ENCODE assay signal across 8 mouse cellular contexts in genomic region chr17:42316612-42316982, GRCm38 (mm10). TPM values are rescaled to one million over a fixed set of nuclear protein-coding genes. Genes with fewer than 3 reads are reported as not detected.
DNase-seq lines count a peak whose midpoint lies in the region; ATAC-seq and TF ChIP-seq lines count a peak whose summit lies in the region.

No protein-coding gene starts in this region.

- H3K9me3 ChIP-seq in heart, postnatal 0 days (replicated peaks; ENCODE audit: control insufficient read depth, low read length): no peaks in the 10 kb centered on the region
- no peaks in the 10 kb centered on the region for H3K9me3 ChIP-seq in forebrain, embryonic 10.5 days
- no peaks in the 10 kb centered on the region for H3K9me3 ChIP-seq in midbrain, postnatal 0 days (ENCODE audit: low read length)

- peak overlapping the region; percentile 87 for H3K4me2 ChIP-seq in heart, postnatal 0 days (ENCODE audit: low read depth, low read length)
- H3K4me2 ChIP-seq in midbrain, postnatal 0 days (ENCODE audit: low read depth, low read length, poor library complexity, severe bottlenecking): peak overlapping the region; percentile 84

- no peaks in the 10 kb centered on the region; the same call in 1 of the 2 replicates for H3K4me1 ChIP-seq in heart, postnatal 0 days (ENCODE audit: control insufficient read depth, insufficient read depth)
- no peaks in the 10 kb centered on the region for H3K4me1 ChIP-seq in brown adipose tissue, adult 24 weeks (ENCODE audit: control insufficient read depth, insufficient read depth, insufficient read length, low read length)
- peaks cover 24% of the 10 kb centered on the region for H3K4me1 ChIP-seq in forebrain, embryonic 10.5 days
- no peaks in the 10 kb centered on the region for H3K4me1 ChIP-seq in midbrain, postnatal 0 days (ENCODE audit: insufficient read depth, low read length)

- TF ChIP-seq EP300 in heart, postnatal 0 days (IDR thresholded peaks at IDR 0.05; ENCODE audit: low read depth): no peak

- WGBS in heart, postnatal 0 days: 4% methylated on average over 22 of the region's 22 CpGs
- under 1% methylated on average over 22 of the region's 22 CpGs for WGBS in forebrain, embryonic 10.5 days
- 1% methylated on average over 22 of the region's 22 CpGs for WGBS in midbrain, postnatal 0 days

- TF ChIP-seq CTCF in heart, postnatal 0 days (IDR thresholded peaks at IDR 0.05; ENCODE audit: low read depth): no peak
- TF ChIP-seq CTCF in layer of hippocampus, adult 2 months (conservative IDR thresholded peaks at IDR 0.05): no peak
- TF ChIP-seq CTCF in midbrain, postnatal 0 days (IDR thresholded peaks at IDR 0.05): no peak

- no peaks in the 10 kb centered on the region for H3K36me3 ChIP-seq in heart, postnatal 0 days (replicated peaks; ENCODE audit: control insufficient read depth, insufficient read depth, low read length)
- H3K36me3 ChIP-seq in forebrain, embryonic 10.5 days (replicated peaks): no peaks in the 10 kb centered on the region
- no peaks in the 10 kb centered on the region for H3K36me3 ChIP-seq in midbrain, postnatal 0 days (ENCODE audit: insufficient read depth, low read length)

- ATAC-seq in heart, postnatal 0 days (ENCODE audit: insufficient read depth, low read depth): peak; percentile 17; the same call in 1 of the 2 replicates
- ATAC-seq in midbrain, postnatal 0 days (ENCODE audit: low FRiP score): peak; percentile 86
- no peak for ATAC-seq in CD4-positive, CD25-positive, alpha-beta regulatory T cell, adult 4 months

- H3K27ac ChIP-seq in heart, postnatal 0 days (ENCODE audit: low read depth): no peak overlapping the region
- no peak overlapping the region for H3K27ac ChIP-seq in brown adipose tissue, adult 24 weeks (replicated peaks; ENCODE audit: low read depth, low read length)
- peak overlapping the region; percentile 89 for H3K27ac ChIP-seq in forebrain, embryonic 10.5 days
- peak overlapping the region; percentile 93 for H3K27ac ChIP-seq in layer of hippocampus, adult 2 months
- peak overlapping the region; percentile 79 for H3K27ac ChIP-seq in midbrain, postnatal 0 days (ENCODE audit: low read depth, low read length)

- H3K4me3 ChIP-seq in heart, postnatal 0 days (ENCODE audit: low read depth, low read length): peak overlapping the region; percentile 51
- H3K4me3 ChIP-seq in brown adipose tissue, adult 24 weeks (ENCODE audit: insufficient read depth, low read depth, low read length): peak overlapping the region; percentile 36
- H3K4me3 ChIP-seq in forebrain, embryonic 10.5 days: peak overlapping the region; percentile 72
- peak overlapping the region; percentile 73 for H3K4me3 ChIP-seq in layer of hippocampus, adult 2 months
- H3K4me3 ChIP-seq in midbrain, postnatal 0 days (ENCODE audit: low read depth, low read length): peak overlapping the region; percentile 76

- DNase-seq in heart, postnatal 0 days (ENCODE audit: low spot score): no peak
- DNase-seq in heart, adult 18-20 months: no peak
- DNase-seq in forebrain, embryonic 10.5 days (ENCODE audit: extremely low spot score, low spot score): peak; percentile 36
- no peak for DNase-seq in layer of hippocampus, adult 2 months (ENCODE audit: low spot score in 2 of 2)
- DNase-seq in midbrain, postnatal 0 days (ENCODE audit: low spot score): no peak
- DNase-seq in urinary bladder, adult 18-20 months (ENCODE audit: low spot score in 2 of 2): no peak

- peaks cover 12% of the 10 kb centered on the region for H3K27me3 ChIP-seq in heart, postnatal 0 days (ENCODE audit: control insufficient read depth, insufficient read depth, low read length)
- H3K27me3 ChIP-seq in forebrain, embryonic 10.5 days (ENCODE audit: poor library complexity, severe bottlenecking): peaks cover 18% of the 10 kb centered on the region
- no peaks in the 10 kb centered on the region for H3K27me3 ChIP-seq in midbrain, postnatal 0 days (ENCODE audit: insufficient read depth, low read length)

- no peak overlapping the region for H3K9ac ChIP-seq in heart, postnatal 0 days (replicated peaks; ENCODE audit: low read depth, low read length)
- peak overlapping the region; percentile 59 for H3K9ac ChIP-seq in midbrain, postnatal 0 days (replicated peaks; ENCODE audit: low read length, poor library complexity, severe bottlenecking)

RNA-seq across cellular contexts. Expression of gene Ptchd4, which starts 0.8 kb away (rescaled TPM):
- total RNA-seq in heart, postnatal 0 days (2014; rRNA removed; ENCODE audit: low replicate concordance): 0.08 TPM in 1 of 2 replicates, not detected in the other
- polyA plus RNA-seq in heart, postnatal 0 days (2015; fragmentation: Nextera tagmentation; extraction: Ambion mirVana): not detected in 2 replicates
- total RNA-seq in heart, adult 18-20 months (2021): not detected
- polyA plus RNA-seq in brown adipose tissue, adult 24 weeks (2012; ENCODE audit: insufficient read depth, insufficient read length, missing spikeins): not detected in 2 replicates
- 4.2 and 4.6 TPM in 2 replicates for polyA plus RNA-seq in forebrain, embryonic 10.5 days (2016; fragmentation: Nextera tagmentation; extraction: Ambion mirVana)
- total RNA-seq in layer of hippocampus, adult 2 months (2021): 10 to 100 TPM; 11.9 to 12.1 TPM
- total RNA-seq in midbrain, postnatal 0 days (2014; rRNA removed): 10.9 and 13.6 TPM in 2 replicates
- polyA plus RNA-seq in midbrain, postnatal 0 days (2015; fragmentation: Nextera tagmentation; extraction: Ambion mirVana): 8.3 and 9.3 TPM in 2 replicates
- polyA plus RNA-seq in CD4-positive, CD25-positive, alpha-beta regulatory T cell, adult 4 months (2017; shearing (Covaris generic)): not detected

Comparison
In these comparisons a context has a peak if more than half of its experiments do, and no peak if none do; other contexts are left out.
1. H3K27ac ChIP-seq: peak in forebrain, embryonic 10.5 days (single experiment), layer of hippocampus, adult 2 months (single experiment) and midbrain, postnatal 0 days (single experiment); none in heart, postnatal 0 days (single experiment) and brown adipose tissue, adult 24 weeks (single experiment).
2. Peak in every context shown above with its lines, with median percentiles within 50 percentile points of each other: H3K4me3 ChIP-seq.